Mouse (Mus musculus): ENCODE results near the gene Fgf13. TPM values are rescaled to one million over a fixed set of nuclear protein-coding genes. Genes with fewer than 3 reads are reported as not detected.

Gene Fgf13
- total RNA-seq, 2 experiments from 2014 or later: 113 to 120 TPM

Small RNA genes lying within 50 kb of the gene (microRNA-seq; reads per million reads assigned to microRNA genes)
- 14.7 reads per million, percentile 31 among the genes with 10 or more reads in this experiment for gene Mir504
